Mouse (Mus musculus) lung, postnatal 0 days (tissue): ENCODE measurements around the gene Med9.

Experiments
- CTCF ChIP-seq: IDR thresholded peaks from 2 replicates; pipeline ENCODE4 v1.5.1; 2016; ENCODE audit warnings: antibody characterized with exemption, mild to moderate bottlenecking
- EP300 ChIP-seq: IDR thresholded peaks from 2 replicates; pipeline ENCODE4 v1.6.1; 2016; ENCODE audit warnings: antibody characterized with exemption, mild to moderate bottlenecking, control low read depth

GRCm38 (mm10) chr11:59899711-59900685, 48.0 kb upstream of the Med9 start:
- no peak for TF ChIP-seq EP300
- no peak for TF ChIP-seq CTCF
